Mouse (Mus musculus) lung, postnatal 10 days (tissue): Measurements from ENCODE around the gene Olfr1061.
"Not testable (repeated sequence)": the region's sequence is repeated elsewhere in the genome, so short reads cannot be mapped to it uniquely, and the experiment has no call there.

ENCODE experiments used
- DNase-seq: peaks from one replicate; pipeline ENCODE4 v3.0.0; 2021

Gene Olfr1061

GRCm38 (mm10) chr2:86413950-86414349 is at the start of gene Olfr1061:
Olfr1061 (minus strand) TSS chr2:86414050.
- no peak for DNase-seq

- DNase-seq = no peak
Observed at GRCm38 (mm10) chr2:86460434-86460833, 46.6 kb upstream of the Olfr1061 start.

- DNase-seq = no peak
Observed at GRCm38 (mm10) chr2:86456169-86456568, 42.3 kb upstream of the Olfr1061 start, which contains the start of gene Olfr1066. Olfr1066 (minus strand) TSS chr2:86456269.

GRCm38 (mm10) chr2:86450491-86450890 is 36.6 kb upstream of the Olfr1061 start, which contains the start of gene Olfr1065:
Olfr1065 (minus strand) TSS chr2:86450591.
- DNase-seq = not testable (repeated sequence)

- DNase-seq = not testable (repeated sequence)
Observed at GRCm38 (mm10) chr2:86442101-86442500, 28.3 kb upstream of the Olfr1061 start.

GRCm38 (mm10) chr2:86428511-86428910 is 14.7 kb upstream of the Olfr1061 start:
- not testable (repeated sequence) for DNase-seq

GRCm38 (mm10) chr2:86426649-86427048 is 12.8 kb upstream of the Olfr1061 start, which contains the start of gene Olfr1062:
Olfr1062 (minus strand) TSS chr2:86426749.
- DNase-seq = not testable (repeated sequence)

- DNase-seq = no peak
Observed at GRCm38 (mm10) chr2:86395114-86395513, 18.7 kb downstream of the Olfr1061 start.

- not testable (repeated sequence) for DNase-seq
Observed at GRCm38 (mm10) chr2:86388461-86388860, 25.4 kb downstream of the Olfr1061 start, which contains the start of gene Olfr1058. Olfr1058 (minus strand) TSS chr2:86388561.

- DNase-seq = no peak
Observed at GRCm38 (mm10) chr2:86378293-86378692, 35.6 kb downstream of the Olfr1061 start, which contains the start of gene Olfr1057. Olfr1057 (minus strand) TSS chr2:86378393.

GRCm38 (mm10) chr2:86366342-86366741 is 47.5 kb downstream of the Olfr1061 start:
- DNase-seq = not testable (repeated sequence)
